Mouse (Mus musculus): ENCODE results near the gene Prtg. TPM values are rescaled to one million over a fixed set of nuclear protein-coding genes. Genes with fewer than 3 reads are reported as not detected.

The Prtg gene
- polyA plus RNA-seq, 1 experiment from 2014 or later = 11.1 TPM

DNA sequence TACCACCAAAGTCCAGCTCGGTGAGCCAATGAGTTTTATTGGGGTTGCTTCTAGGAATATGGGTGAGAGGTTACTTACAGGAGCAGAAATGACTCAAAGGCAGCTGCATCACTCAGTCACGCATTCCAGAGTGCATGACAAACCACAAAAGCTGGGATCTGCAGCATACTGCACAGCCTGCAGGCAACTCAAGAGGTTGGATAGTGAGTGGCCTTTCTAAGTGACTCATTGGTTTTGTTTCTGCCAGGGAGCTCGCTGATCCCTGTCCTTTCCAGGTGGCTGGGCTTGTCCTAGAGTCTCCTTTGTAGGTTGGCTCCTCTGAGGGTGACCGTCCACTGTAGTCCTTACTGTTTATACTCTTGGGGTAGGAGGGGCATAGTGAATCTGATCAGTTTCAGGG lies 39.5 kb downstream of the Prtg start:
- DNase-seq (ENCODE audit: low spot score) = no peak
- H3K27ac ChIP-seq = no peak overlapping the region
- no peaks in the 10 kb centered on the region for H3K9me3 ChIP-seq
- H3K4me3 ChIP-seq = no peak overlapping the region
- peaks cover 89% of the 10 kb centered on the region for H3K36me3 ChIP-seq
- 83% methylated on average over 4 of the region's 4 CpGs for WGBS
- no peaks in the 10 kb centered on the region for H3K27me3 ChIP-seq (ENCODE audit: insufficient read depth, poor library complexity, severe bottlenecking)
- no peaks in the 10 kb centered on the region for H3K4me1 ChIP-seq

DNA sequence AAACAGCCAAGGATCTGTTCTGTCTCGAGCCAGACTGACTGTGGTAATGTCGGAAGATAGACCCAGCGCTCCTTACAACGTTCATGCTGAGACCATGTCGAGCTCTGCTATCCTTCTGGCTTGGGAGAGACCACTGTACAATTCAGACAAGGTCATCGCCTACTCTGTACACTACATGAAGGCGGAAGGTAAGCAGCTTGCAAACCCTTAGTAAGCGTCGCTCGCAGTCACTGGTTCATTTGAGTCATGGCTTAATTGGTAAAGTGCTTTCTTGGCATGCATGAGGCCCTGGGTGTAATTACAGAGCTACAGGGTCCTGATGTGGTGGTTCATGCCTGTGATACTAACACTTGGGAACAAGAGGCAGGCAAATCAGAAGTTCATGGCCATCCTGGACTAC lies 44.9 kb downstream of the Prtg start:
- 93% methylated on average over 10 of the region's 10 CpGs for WGBS
- no peak for DNase-seq (ENCODE audit: low spot score)
- H3K27me3 ChIP-seq (ENCODE audit: insufficient read depth, poor library complexity, severe bottlenecking) = no peaks in the 10 kb centered on the region
- H3K9me3 ChIP-seq = no peaks in the 10 kb centered on the region
- peaks cover 80% of the 10 kb centered on the region for H3K36me3 ChIP-seq
- H3K4me3 ChIP-seq = no peak overlapping the region
- H3K27ac ChIP-seq = no peak overlapping the region
- peaks cover 6% of the 10 kb centered on the region; the same call in 1 of the 2 replicates for H3K4me1 ChIP-seq

DNA sequence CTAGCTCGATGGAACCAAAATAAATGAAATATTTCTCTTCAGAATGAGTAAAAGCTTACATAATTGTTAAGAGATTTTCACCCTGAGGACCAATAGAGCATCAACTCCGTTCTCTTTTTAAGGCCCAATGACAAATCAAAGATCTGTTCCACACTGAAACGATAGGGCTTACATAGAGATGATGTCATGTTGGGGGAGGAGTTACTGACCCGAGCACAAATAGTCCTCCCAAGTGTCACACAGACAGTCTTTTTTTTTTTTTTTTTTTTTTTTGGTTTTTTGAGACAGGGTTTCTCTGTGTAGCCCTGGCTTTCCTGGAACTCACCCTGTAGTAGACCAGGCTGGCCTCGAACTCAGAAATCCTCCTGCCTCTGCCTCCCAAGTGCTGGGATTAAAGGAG lies 45.3 kb downstream of the Prtg start:
- H3K9me3 ChIP-seq = no peaks in the 10 kb centered on the region
- no peaks in the 10 kb centered on the region for H3K27me3 ChIP-seq (ENCODE audit: insufficient read depth, poor library complexity, severe bottlenecking)
- DNase-seq (ENCODE audit: low spot score) = no peak
- H3K36me3 ChIP-seq = peaks cover 80% of the 10 kb centered on the region
- H3K4me3 ChIP-seq = no peak overlapping the region
- 86% methylated on average over 5 of the region's 5 CpGs for WGBS
- no peak overlapping the region for H3K27ac ChIP-seq
- peaks cover 6% of the 10 kb centered on the region; the same call in 1 of the 2 replicates for H3K4me1 ChIP-seq

DNA sequence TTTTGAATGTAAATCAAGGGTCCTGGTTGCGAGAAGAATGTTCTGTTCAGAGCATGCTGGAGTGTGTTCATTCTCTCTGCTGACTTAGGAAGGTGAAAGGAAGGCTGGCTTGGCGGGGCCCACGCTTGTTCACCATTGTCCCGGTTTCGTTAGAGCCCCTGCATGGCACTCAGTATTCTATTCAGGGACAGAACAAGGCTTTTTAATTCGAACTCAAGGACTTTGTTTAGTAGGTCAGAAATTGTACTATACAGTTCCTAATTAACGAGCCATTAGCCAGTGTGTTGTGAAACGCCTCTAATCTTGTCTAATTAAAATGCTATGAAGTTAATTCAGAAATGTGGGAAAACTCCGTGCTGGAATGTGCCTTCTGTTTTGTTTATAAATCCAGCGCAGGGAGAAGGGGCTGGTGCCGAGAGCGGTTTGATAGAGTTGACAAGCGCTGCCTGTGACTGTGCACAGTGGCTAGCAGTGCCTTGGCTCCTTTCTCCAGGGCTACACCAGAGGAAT lies 47.1 kb downstream of the Prtg start:
- no peak overlapping the region for H3K4me3 ChIP-seq
- H3K4me1 ChIP-seq = peaks cover 6% of the 10 kb centered on the region; the same call in 1 of the 2 replicates
- H3K9me3 ChIP-seq = no peaks in the 10 kb centered on the region
- H3K27me3 ChIP-seq (ENCODE audit: insufficient read depth, poor library complexity, severe bottlenecking) = no peaks in the 10 kb centered on the region
- H3K27ac ChIP-seq = no peak overlapping the region; the same call in 1 of the 2 replicates
- WGBS = 69% methylated on average over 13 of the region's 13 CpGs
- DNase-seq (ENCODE audit: low spot score) = no peak
- peaks cover 81% of the 10 kb centered on the region for H3K36me3 ChIP-seq

DNA sequence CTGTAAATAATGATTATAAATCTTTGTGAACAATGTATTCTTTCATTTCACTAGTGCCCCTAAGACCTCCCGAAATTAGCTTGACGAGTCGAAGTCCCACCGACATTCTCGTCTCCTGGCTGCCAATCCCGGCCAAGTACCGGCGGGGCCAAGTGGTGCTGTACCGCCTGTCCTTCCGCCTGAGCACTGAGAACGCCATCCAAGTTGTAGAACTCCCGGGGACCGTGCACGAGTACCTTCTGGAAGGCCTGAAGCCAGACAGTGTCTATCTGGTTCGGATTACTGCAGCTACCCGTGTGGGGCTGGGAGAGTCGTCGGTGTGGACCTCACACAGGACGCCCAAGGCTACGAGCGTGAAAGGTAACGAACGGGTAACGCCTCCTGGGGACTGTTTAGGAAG lies 50.0 kb downstream of the Prtg start:
- Histone ChIP-seq H3K4me1 (peaks cover 6% of the 10 kb centered on the region; the same call in 1 of the 2 replicates), H3K4me3 (no peak overlapping the region), H3K9me3 (no peaks in the 10 kb centered on the region), H3K27me3 (ENCODE audit: insufficient read depth, poor library complexity, severe bottlenecking) (no peaks in the 10 kb centered on the region), H3K27ac (no peak overlapping the region), H3K36me3 (peaks cover 70% of the 10 kb centered on the region)
- no peak for DNase-seq (ENCODE audit: low spot score)
- WGBS = 93% methylated on average over 24 of the region's 24 CpGs

DNA sequence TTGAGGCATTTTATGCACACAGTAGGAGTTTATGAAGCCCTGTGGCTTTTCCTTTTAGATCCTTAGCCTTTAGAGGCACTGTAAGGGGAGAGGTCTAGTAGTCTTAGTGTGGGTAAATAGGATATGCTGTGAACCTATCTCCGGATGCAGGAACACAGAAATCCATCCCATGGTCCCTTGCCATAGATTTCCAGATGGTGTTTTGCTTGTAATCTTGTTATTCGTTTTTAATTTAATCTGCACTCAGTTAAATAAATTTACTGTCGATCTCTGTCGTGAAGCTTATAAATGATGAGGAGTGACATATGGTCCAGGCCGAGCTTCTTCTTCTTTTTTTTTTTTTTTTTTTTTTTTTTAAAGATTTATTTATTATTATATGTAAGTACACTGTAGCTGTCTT lies 54.1 kb downstream of the Prtg start:
- WGBS = 84% methylated on average over 5 of the region's 5 CpGs
- Histone ChIP-seq H3K36me3 (peaks cover 57% of the 10 kb centered on the region), H3K9me3 (no peaks in the 10 kb centered on the region), H3K27ac (no peak overlapping the region), H3K4me3 (no peak overlapping the region), H3K4me1 (peaks cover 9% of the 10 kb centered on the region; the same call in 1 of the 2 replicates), H3K27me3 (ENCODE audit: insufficient read depth, poor library complexity, severe bottlenecking) (no peaks in the 10 kb centered on the region)
- no peak for DNase-seq (ENCODE audit: low spot score)

DNA sequence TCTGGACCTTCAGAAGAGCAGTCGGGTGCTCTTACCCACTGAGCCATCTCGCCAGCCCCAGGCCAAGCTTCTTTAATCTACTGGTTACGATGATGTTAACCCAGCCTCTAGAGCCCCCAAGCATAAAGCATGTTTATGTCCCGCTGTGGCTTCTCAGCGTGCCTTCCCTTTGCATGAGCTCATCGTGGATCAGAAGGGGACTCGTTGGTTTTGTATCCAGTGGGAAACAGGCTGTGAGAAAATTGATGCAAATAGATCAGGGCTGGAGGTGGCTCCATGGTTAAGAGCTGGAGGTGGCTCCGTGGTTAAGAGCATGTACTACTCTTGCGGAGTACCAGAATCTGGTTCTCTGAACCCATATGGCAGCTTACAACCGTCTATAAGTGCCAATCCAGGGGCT lies 54.6 kb downstream of the Prtg start:
- Histone ChIP-seq H3K27me3 (ENCODE audit: insufficient read depth, poor library complexity, severe bottlenecking) (no peaks in the 10 kb centered on the region), H3K27ac (no peak overlapping the region), H3K4me1 (peaks cover 9% of the 10 kb centered on the region; the same call in 1 of the 2 replicates), H3K36me3 (peaks cover 57% of the 10 kb centered on the region), H3K4me3 (no peak overlapping the region), H3K9me3 (no peaks in the 10 kb centered on the region)
- no peak for DNase-seq (ENCODE audit: low spot score)
- WGBS = 88% methylated on average over 10 of the region's 10 CpGs

DNA sequence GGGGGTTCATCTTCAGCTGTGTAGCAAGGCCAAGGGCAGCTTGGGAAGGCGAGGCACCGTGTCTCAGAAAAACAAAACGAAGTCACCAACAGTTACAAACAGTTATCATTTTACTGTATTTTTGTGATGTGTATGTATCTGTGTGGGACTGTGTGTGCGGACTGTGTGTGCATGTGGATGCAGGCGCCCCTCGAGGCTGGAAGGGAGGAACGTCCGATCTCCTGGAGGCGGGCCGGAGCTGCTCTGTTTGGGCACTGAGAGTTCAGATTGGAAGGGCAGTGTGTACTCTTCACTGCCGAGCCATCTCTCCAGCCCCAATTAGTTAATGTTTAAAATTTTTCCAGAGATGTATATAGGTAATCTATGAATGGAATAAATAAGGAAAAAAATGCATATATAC lies 55.5 kb downstream of the Prtg start:
- Histone ChIP-seq H3K27me3 (ENCODE audit: insufficient read depth, poor library complexity, severe bottlenecking) (no peaks in the 10 kb centered on the region), H3K36me3 (peaks cover 48% of the 10 kb centered on the region), H3K9me3 (no peaks in the 10 kb centered on the region), H3K4me1 (peaks cover 9% of the 10 kb centered on the region; the same call in 1 of the 2 replicates), H3K27ac (no peak overlapping the region), H3K4me3 (no peak overlapping the region)
- WGBS = 91% methylated on average over 11 of the region's 11 CpGs
- DNase-seq (ENCODE audit: low spot score) = no peak

DNA sequence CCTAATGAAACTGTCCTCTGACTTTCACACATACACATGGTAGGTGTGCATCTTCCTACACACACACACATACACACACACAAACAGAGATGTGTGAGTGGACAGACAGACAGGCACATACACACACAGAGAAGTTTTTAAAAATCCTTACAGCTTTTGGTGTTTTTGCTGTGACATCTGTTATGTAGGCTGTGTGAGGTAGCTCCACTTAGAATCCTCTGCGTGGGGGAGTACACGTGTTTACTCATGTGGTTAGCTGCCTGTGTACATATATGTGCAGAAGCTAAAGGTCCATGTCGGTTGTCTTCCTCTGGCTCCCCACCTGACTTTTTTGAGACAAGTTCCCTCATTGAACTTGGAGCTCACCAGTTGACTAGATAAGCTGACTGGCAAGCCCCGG lies 56.3 kb downstream of the Prtg start:
- H3K27ac ChIP-seq = no peak overlapping the region
- no peaks in the 10 kb centered on the region for H3K27me3 ChIP-seq (ENCODE audit: insufficient read depth, poor library complexity, severe bottlenecking)
- H3K4me3 ChIP-seq = no peak overlapping the region
- no peak for DNase-seq (ENCODE audit: low spot score)
- no peaks in the 10 kb centered on the region for H3K9me3 ChIP-seq
- 80% methylated on average over 4 of the region's 4 CpGs for WGBS
- H3K36me3 ChIP-seq = peaks cover 44% of the 10 kb centered on the region
- peaks cover 9% of the 10 kb centered on the region; the same call in 1 of the 2 replicates for H3K4me1 ChIP-seq

DNA sequence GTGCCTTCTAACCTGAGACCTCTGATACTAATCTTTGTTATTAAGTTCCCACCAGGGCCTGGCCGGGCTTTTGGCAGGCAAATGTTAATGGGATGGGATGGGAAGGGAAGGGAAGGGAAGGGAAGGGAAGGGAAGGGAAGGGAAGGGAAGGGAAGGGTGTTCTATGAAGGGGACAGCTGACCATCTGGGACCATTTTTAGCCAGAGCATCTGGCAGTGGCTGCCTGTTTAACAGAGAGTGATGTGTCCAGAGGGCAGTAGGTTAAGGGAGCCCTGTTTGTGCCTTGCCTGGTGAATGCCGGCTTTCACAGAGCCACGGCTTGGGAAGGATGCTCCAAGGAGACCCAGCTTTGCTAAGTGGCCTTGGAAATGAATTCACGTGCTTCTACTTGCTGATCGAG lies 57.1 kb downstream of the Prtg start:
- Histone ChIP-seq H3K4me1 (peaks cover 15% of the 10 kb centered on the region), H3K36me3 (peaks cover 38% of the 10 kb centered on the region), H3K4me3 (no peak overlapping the region), H3K27ac (no peak overlapping the region), H3K27me3 (ENCODE audit: insufficient read depth, poor library complexity, severe bottlenecking) (no peaks in the 10 kb centered on the region), H3K9me3 (no peaks in the 10 kb centered on the region)
- WGBS = 73% methylated on average over 5 of the region's 5 CpGs
- DNase-seq (ENCODE audit: low spot score) = no peak

DNA sequence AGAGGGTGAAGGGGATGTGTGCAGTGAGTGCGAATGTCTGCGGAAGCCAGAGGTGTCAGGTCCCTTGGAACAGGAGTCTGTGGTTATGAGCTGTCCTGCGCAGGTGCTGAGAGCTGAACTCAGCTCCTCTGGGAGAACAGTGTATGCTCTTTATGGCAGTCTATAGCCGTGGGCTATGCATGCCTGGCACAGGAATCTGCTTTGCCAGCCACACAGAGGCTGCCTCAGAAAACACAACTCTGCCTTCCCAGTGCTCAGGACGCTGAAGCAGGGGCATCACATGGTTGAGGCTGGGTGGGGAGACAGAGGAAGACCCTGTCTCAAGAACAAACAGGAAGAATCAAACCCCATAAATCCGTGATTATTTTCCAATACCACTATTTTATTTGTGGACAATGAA lies 60.8 kb downstream of the Prtg start:
- Histone ChIP-seq H3K4me1 (peaks cover 47% of the 10 kb centered on the region), H3K27ac (no peak overlapping the region; the same call in 1 of the 2 replicates), H3K9me3 (no peaks in the 10 kb centered on the region), H3K36me3 (peaks cover 18% of the 10 kb centered on the region), H3K4me3 (no peak overlapping the region), H3K27me3 (ENCODE audit: insufficient read depth, poor library complexity, severe bottlenecking) (no peaks in the 10 kb centered on the region)
- 86% methylated on average over 6 of the region's 6 CpGs for WGBS
- DNase-seq (ENCODE audit: low spot score) = no peak

DNA sequence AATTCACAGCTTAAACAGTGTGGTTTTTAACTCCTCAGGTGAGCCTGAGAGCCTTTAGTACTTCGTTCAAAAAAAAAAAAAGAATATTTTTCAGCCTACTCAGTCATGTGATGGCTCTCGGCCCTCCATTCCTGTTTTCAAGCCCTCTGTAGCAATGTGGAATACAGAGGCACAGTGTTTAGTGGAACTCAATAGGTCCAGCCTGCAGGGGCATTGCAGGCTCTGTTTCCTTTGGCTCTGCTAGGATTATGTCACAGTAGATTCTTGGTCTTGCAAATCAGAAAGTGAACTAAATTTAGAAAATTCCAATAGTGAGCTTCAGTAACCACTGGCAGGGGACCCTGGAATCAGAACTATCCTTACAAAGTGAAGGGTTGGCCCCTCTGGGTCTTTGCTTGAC lies 62.1 kb downstream of the Prtg start:
- Histone ChIP-seq H3K27me3 (ENCODE audit: insufficient read depth, poor library complexity, severe bottlenecking) (no peaks in the 10 kb centered on the region), H3K4me1 (peaks cover 50% of the 10 kb centered on the region), H3K36me3 (0 out of 2 replicates have a peak, but pooled peaks cover 10% of the 10 kb centered on the region), H3K9me3 (no peaks in the 10 kb centered on the region), H3K4me3 (no peak overlapping the region), H3K27ac (no peak overlapping the region; the same call in 1 of the 2 replicates)
- DNase-seq (ENCODE audit: low spot score) = no peak
- WGBS = 75% methylated on average over 2 of the region's 2 CpGs

DNA sequence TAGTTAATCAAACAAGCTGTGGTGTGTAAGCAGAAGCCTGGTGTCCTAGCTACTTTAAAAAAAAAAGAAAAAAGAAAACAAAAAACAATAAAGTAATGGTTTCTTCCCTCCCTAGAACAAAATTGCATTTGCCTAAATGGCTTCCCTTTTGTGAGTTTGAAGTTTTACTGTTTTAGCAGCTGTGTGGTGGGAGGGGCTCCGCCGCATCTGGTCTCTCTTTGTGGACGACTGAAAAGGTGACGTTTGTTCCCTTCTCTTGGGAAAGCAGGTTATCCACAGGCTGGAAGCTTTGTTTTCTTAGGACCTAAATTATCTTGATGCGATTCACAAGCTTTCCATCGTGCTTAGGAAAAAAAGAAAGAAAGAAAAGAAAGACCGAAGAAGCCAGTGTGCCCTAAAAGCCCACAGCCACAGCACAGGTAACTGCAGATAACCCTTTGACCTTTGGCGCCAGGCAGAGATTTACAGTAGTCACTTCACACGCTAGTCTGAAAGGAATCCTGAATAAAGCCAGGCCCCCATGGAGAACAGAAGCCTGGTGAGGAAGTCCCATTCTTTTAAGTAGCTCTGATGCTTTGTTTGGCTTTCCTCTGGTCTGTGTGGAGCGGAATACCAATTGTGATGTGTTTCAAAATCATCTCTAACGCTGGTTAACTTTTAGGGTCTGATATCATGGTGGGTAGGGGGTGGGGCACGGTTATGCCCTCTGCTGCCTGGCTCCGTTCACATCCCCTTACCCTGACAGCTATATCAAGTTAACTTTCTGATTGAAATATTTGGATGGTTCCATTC lies 65.0 kb downstream of the Prtg start:
- peaks cover 44% of the 10 kb centered on the region for H3K4me1 ChIP-seq
- 15% methylated on average over 13 of the region's 13 CpGs for WGBS
- no peaks in the 10 kb centered on the region for H3K27me3 ChIP-seq (ENCODE audit: insufficient read depth, poor library complexity, severe bottlenecking)
- H3K27ac ChIP-seq = peak overlapping the region; percentile 75
- H3K36me3 ChIP-seq = peaks cover 25% of the 10 kb centered on the region
- no peaks in the 10 kb centered on the region for H3K9me3 ChIP-seq
- H3K4me3 ChIP-seq = peak overlapping the region; percentile 22; the same call in 1 of the 2 replicates
- no peak for DNase-seq (ENCODE audit: low spot score)
